Mouse (Mus musculus) adrenal gland (tissue): ENCODE measurements around the gene Qtrt1.

Experiments used
- intact Hi-C: fragments of 180-260 bp; cut with DNase I; formaldehyde crosslinking; loops from one replicate; pipeline ENCODE4 v1.15.1; 2025
- long read RNA-seq, 2 experiments: library from polyadenylated mRNA; unstranded; transcript quantifications; one replicate each; pipeline ENCODE4 v2.0.0; 2020; ENCODE audit warnings: borderline replicate concordance in 1 of 2; ENCODE audit not compliant: insufficient replicate concordance in 1 of 2

Qtrt1 gene
- long read RNA-seq, experiment 1, transcript Qtrt1-201 (10 exons, 1,316 nt): major isoform, 11 of 15 reads
- long read RNA-seq, experiment 1, partial matches to known transcripts: 3 of 15 reads
- long read RNA-seq, experiment 1, other reads (novel, unspliced or antisense): 1 of 15 reads
- long read RNA-seq, experiment 2, transcript Qtrt1-201 (10 exons, 1,316 nt): major isoform, 14 of 26 reads
- long read RNA-seq, experiment 2, partial matches to known transcripts: 5 of 26 reads
- long read RNA-seq, experiment 2, other reads (novel, unspliced or antisense): 7 of 26 reads

- intact Hi-C loops: loop anchor here (2.0 to 5.0 kb wide), 2 partner anchors 45 to 55 kb away; partner anchors contain the start of gene Ilf3
Observed at GRCm38 (mm10) chr9:21411669-21412550, at the start of gene Qtrt1. TSS of gene Qtrt1 (plus strand) at chr9:21411837.

- intact Hi-C loops: loop anchor here (2.0 kb wide), 2 partner anchors 44 to 102 kb away; partner anchors contain the start of gene Qtrt1
Observed at GRCm38 (mm10) chr9:21366541-21367220, 45.0 kb upstream of the Qtrt1 start.

GRCm38 (mm10) chr9:21367357-21368111 lies 44.1 kb upstream of the Qtrt1 start, which contains the start of gene Ilf3:
TSS of gene Ilf3 (plus strand) at chr9:21367871.
- intact Hi-C loops: loop anchor here (2.0 kb wide), 2 partner anchors 43 to 101 kb away; partner anchors contain the start of gene Qtrt1

GRCm38 (mm10) chr9:21368131-21368584 lies 43.5 kb upstream of the Qtrt1 start:
- intact Hi-C loops: no loop called here

- intact Hi-C loops: no loop called here
Observed at GRCm38 (mm10) chr9:21369080-21369479, 42.6 kb upstream of the Qtrt1 start.

- intact Hi-C loops: no loop called here
Observed at GRCm38 (mm10) chr9:21370876-21371275, 40.8 kb upstream of the Qtrt1 start.

GRCm38 (mm10) chr9:21372508-21372907 lies 39.1 kb upstream of the Qtrt1 start:
- intact Hi-C loops: no loop called here

GRCm38 (mm10) chr9:21379195-21379594 lies 32.4 kb upstream of the Qtrt1 start:
- intact Hi-C loops: no loop called here

GRCm38 (mm10) chr9:21380868-21381267 lies 30.8 kb upstream of the Qtrt1 start:
- intact Hi-C loops: no loop called here

- intact Hi-C loops: no loop called here
Observed at GRCm38 (mm10) chr9:21383966-21384365, 27.7 kb upstream of the Qtrt1 start.

GRCm38 (mm10) chr9:21392646-21393175 lies 18.9 kb upstream of the Qtrt1 start:
- intact Hi-C loops: no loop called here

- intact Hi-C loops: no loop called here
Observed at GRCm38 (mm10) chr9:21395692-21396091, 15.9 kb upstream of the Qtrt1 start.

- intact Hi-C loops: no loop called here
Observed at GRCm38 (mm10) chr9:21397170-21397569, 14.5 kb upstream of the Qtrt1 start.

GRCm38 (mm10) chr9:21401042-21401441 lies 10.6 kb upstream of the Qtrt1 start:
- intact Hi-C loops: no loop called here

- intact Hi-C loops: no loop called here
Observed at GRCm38 (mm10) chr9:21402764-21403253, 8.8 kb upstream of the Qtrt1 start.

GRCm38 (mm10) chr9:21403745-21404144 lies 7.9 kb upstream of the Qtrt1 start:
- intact Hi-C loops: no loop called here

GRCm38 (mm10) chr9:21405525-21405924 lies 6.1 kb upstream of the Qtrt1 start:
- intact Hi-C loops: loop anchor here (5.0 kb wide), 1 partner anchor 98 kb away; no protein-coding TSS in a partner anchor

- intact Hi-C loops: loop anchor here (5.0 kb wide), 1 partner anchor 101 kb away; no protein-coding TSS in a partner anchor
Observed at GRCm38 (mm10) chr9:21407951-21408350, 3.7 kb upstream of the Qtrt1 start.

- intact Hi-C loops: loop anchor here (5.0 kb wide), 1 partner anchor 101 kb away; no protein-coding TSS in a partner anchor
Observed at GRCm38 (mm10) chr9:21408624-21409023, 3.0 kb upstream of the Qtrt1 start.
